Mouse (Mus musculus) heart, postnatal 25 days (tissue): ENCODE measurements at regions not wholly inside any gene's neighbourhood (a gene's known extent, or its start where the extent isn't known, plus 50 kb on each side); places are given as distances from the start of the nearest gene placed in this dataset.

Source experiments
- DNase-seq: peaks from one replicate; pipeline ENCODE4 v3.0.0; 2022; ENCODE audit warnings: low spot score
- intact Hi-C: fragments of 180-260 bp; cut with DNase I; formaldehyde crosslinking; loops from one replicate; pipeline ENCODE4 v1.15.1; 2025

GRCm38 (mm10) chr4:69759596-69759995 lies 650.6 kb downstream of the Cdk5rap2 start:
- intact Hi-C loops, result loop anchor here (10.0 kb wide), 1 partner anchor 565 kb away; no protein-coding TSS in a partner anchor
- no peak for DNase-seq

GRCm38 (mm10) chr4:69754567-69754966 lies 655.7 kb downstream of the Cdk5rap2 start:
- intact Hi-C loops, result loop anchor here (10.0 kb wide), 1 partner anchor 560 kb away; no protein-coding TSS in a partner anchor
- no peak for DNase-seq

GRCm38 (mm10) chr4:69753086-69753485 lies 657.2 kb downstream of the Cdk5rap2 start:
- intact Hi-C loops, result loop anchor here (10.0 kb wide), 1 partner anchor 558 kb away; no protein-coding TSS in a partner anchor
- DNase-seq, result no peak

GRCm38 (mm10) chr4:69739833-69740510 lies 670.3 kb downstream of the Cdk5rap2 start:
- intact Hi-C loops, result no loop called here
- DNase-seq, result no peak
